Mouse (Mus musculus): ENCODE results near the gene Adtrp. TPM values are rescaled to one million over a fixed set of nuclear protein-coding genes. Genes with fewer than 3 reads are reported as not detected.

Gene Adtrp
- polyA plus RNA-seq, 1 experiment from 2014 or later = not detected

Other genes with a start within 250 kb of the Adtrp start
- gene Tmem170b, start 241.8 kb downstream of the Adtrp start, polyA plus RNA-seq (2016; fragmentation: Nextera tagmentation; extraction: Ambion mirVana) = 13.4 and 19.5 TPM in 2 replicates
- gene Hivep1, start 204.3 kb upstream of the Adtrp start, polyA plus RNA-seq (2016; fragmentation: Nextera tagmentation; extraction: Ambion mirVana) = 7.4 and 7.8 TPM in 2 replicates

All from midbrain, embryonic 10.5 days (tissue).